Mouse (Mus musculus) left cerebral cortex, postnatal 36 days (tissue): ENCODE results near the gene Llgl1. TPM values are rescaled to one million over a fixed set of nuclear protein-coding genes. Genes with fewer than 3 reads are reported as not detected.

Experiments used
- DNase-seq, 2 experiments: peaks; one replicate each; pipeline ENCODE4 v3.0.0; 2021 to 2022; ENCODE audit warnings: low spot score in 2 of 2, mixed read lengths in 1 of 2
- intact Hi-C: fragments of 180-260 bp; cut with DNase I; formaldehyde crosslinking; loops from one replicate; pipeline ENCODE4 v1.15.1; 2025
- total RNA-seq, 2 experiments: library from RNA; stranded (reverse); gene quantifications; 2 replicates each; pipeline ENCODE4 v1.2.3; 2021

Gene Llgl1
- total RNA-seq, 2 experiments from 2014 or later = 37.9 to 41.0 TPM

DNA sequence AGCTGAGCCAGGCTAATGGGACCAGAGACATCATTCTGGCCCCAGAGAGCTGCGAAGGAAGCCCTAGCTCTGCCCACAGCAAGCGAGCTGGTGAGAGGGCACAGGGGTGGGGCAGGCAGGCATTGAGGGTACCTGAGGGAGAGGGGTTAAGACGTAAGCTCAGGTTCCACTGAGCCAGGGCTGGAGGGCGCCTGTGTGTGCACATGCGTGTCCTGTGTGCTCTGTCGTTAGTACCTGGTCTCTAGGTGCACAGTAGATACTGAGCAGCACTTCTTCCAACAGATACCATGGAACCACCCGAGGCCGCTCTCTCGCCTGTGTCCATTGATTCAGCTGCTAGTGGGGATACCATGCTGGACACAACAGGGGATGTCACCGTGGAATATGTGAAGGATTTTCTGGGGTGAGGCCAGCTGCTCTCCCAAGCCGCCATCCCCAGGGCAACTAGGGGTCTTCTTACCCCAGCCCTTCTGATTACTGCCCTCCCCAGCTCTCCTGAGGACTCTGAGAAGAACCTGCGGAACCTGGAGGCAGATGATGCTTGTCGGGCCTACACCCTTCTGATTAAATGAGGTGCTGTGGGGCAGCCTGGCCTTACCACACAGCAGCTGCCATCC, 13.2 kb downstream of the Llgl1 start:
- intact Hi-C loops = no loop called here
- peak in 1 of 2 experiments; percentile 7 for DNase-seq

DNA sequence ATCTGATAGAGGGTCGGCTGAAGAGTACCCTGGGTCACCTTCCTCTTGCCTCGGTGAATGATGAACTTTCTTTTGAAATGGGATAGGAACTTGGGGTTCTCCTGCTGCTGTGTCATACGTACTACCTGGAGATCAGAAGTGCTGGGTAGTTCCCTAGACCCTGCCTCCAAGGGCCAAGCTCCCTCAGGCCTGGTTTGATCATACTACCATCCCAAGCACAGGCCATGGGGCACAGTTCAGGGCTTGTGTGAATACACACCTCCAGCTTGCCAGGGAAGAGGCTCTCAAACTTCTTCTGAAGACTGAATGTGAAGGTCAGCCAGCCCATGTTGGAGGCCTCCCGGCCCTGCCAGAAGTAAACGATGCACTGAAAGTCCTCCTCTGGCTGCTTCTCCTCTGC, 16.3 kb downstream of the Llgl1 start:
- DNase-seq = no peak
- intact Hi-C loops = no loop called here

DNA sequence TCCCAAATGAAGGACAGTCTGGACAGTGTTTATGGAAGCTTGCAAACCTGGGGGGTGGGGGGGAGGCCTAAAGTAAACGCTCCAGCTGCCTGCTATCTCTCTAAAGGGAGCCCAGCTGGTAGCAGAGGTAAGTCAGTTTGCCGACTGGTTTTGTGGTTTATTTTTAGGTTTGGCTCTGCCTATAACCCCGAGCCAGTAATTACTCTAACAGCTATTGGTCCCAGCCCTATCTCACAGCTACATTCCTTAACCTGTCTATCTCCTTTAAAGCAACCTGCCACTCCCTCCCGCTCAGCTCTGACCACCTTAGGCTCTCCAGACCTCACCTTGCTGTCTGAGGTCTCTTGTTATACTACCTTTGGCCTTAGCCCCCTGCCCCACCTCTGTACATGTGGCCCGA, 19.7 kb downstream of the Llgl1 start:
- DNase-seq = no peak
- intact Hi-C loops = no loop called here

DNA sequence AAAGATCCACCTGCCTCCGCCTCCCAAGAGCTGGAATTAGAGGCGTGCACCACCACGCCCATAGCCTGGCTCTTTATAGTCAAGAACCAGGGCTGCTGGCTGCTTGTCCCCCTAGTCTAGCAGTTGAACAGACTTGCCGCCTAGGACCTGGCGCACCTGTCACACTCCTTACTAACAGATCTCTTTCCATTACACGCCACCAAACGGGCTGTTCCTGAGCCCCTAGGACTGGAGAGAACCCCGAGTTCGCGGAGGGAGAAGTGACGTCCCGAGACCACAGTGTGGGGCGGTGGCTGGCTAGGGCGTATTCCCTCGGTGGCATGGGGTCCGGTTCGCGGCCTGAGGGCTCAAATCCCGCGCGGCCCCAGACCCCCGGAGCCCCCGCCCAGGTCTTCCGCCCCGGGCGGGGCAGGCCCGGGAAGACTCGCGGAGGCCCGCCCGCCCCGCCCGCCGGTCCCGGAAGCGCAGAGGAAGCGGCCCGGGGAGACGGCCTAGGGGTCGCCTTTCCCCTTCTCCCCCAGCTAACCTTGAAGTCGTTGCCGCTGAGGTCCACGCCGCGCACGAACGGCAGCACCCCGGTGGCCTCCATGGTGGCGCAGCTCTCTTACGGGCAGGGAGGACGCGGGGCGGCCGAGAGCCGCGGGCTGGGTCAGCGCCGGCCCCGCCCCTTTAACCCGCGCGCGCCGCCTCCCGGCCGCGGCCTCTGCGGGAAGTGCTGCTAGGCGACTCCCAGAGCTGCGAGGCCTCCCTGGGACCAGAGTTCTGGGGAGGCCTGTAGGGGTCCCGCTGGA, 27.3 kb downstream of the Llgl1 start, which contains the start of gene Flii:
TSS of gene Flii (minus strand) at position 663 of the 791 bp plus-strand sequence.
- peak; percentile 73 to 78 for DNase-seq
- intact Hi-C loops = loop anchor here (2.0 kb wide), 1 partner anchor 28 kb away; the partner anchor contains the start of gene Llgl1

DNA sequence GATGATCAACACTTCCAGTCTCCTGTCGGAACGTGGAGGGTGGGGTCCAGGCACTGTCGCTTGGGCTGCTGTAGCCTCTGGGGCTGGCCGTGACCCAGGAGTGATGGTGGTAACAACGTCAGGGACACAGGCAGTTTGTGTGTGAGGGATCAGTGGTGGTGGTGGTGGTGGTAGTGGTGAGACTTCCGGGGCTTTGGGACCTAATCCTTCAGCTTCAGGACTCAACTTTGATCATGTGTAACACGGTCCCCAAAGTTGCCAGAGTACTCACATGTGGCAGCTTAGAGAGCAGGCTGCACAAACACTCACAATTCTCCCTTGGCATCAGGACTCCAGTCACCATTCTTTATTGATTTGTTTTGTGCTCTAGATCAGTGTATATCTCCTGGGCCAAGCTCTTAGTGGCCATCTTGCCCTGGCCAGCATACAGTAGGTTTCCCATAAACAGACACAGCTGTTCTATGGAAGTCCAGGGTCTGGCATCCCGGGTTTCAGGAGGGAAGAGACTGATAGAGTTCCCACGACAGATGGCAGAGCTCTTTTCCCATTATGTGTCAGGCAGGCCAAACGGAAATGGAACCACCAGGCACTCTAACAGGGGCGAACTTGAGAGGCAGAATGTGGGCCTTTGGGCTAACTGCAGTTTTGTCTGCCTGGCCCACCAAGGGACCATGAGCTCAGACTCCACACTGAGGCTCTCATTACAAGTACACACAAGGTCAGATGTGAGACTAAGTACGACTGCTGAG, 28.0 kb downstream of the Llgl1 start:
- intact Hi-C loops = loop anchor here (2.0 kb wide), 1 partner anchor 29 kb away; the partner anchor contains the start of gene Llgl1
- DNase-seq = no peak

DNA sequence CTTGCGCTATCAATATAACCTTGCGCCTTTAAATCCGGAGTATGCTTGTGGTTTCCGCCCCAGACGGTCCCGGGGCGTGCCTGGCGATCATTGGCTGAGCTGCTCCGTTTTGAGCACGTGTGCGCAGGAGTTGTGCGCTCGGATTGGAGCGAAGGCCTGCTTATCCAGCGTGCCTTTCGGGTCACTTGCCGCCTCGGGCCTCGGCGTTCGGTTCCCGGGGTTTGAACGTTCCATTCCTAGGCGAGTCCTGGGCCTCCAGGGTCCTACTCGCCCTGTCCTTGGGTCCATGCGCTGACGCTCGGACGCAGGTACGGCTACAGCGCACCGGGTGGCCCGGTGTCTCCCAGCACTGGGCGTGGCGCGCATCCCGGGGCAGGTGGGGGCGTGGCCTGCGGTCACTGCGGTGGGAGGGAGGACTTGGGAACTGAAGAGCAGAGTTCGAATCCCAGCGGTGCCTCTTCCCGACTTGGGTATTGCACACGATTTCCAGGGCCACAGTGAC, 28.8 kb downstream of the Llgl1 start, which contains the start of gene Mief2:
TSS of gene Mief2 (plus strand) at position 139 of the 502 bp plus-strand sequence.
- peak; percentile 94 to 95 for DNase-seq
- intact Hi-C loops = no loop called here

DNA sequence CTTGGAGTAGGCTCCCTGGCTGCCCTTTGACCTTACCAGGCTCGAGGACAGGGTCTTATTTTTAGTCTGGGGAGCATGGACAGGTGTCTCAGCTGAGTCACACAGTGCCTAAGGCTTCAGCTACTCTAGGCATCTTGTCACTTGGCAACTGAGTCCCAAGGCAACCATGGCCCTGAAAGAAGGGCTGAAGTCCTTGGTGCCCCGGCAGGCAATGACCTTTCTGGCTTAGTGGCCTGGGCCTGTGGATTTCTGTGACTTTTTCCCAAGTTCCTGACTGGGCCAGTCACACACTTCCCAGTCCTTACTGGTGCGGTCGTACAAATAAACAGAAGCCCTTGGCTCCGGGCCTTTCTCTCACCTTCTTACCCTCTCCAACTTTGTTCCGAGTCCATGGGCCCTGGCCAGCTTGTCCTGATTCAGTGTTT, 29.7 kb downstream of the Llgl1 start:
- no peak for DNase-seq
- intact Hi-C loops = no loop called here

DNA sequence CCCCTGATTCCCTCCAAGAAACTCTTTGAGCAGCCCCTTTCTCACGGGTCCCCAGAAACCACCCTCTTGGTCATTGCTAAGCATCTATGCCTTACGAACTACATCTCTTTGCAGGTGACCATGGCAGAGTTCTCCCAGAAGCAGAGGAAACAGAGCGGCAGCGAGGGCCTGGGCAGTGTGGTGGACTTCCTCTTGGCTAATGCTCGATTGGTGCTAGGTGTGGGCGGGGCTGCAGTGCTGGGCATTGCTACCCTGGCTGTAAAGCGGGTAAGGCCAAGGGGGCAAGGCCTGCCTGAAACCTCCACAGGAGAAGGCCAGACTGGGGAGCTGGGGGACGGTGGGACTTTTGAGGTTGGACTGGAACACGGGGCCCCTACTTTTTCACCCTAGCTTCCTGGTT, 30.6 kb downstream of the Llgl1 start:
- intact Hi-C loops = no loop called here

DNA sequence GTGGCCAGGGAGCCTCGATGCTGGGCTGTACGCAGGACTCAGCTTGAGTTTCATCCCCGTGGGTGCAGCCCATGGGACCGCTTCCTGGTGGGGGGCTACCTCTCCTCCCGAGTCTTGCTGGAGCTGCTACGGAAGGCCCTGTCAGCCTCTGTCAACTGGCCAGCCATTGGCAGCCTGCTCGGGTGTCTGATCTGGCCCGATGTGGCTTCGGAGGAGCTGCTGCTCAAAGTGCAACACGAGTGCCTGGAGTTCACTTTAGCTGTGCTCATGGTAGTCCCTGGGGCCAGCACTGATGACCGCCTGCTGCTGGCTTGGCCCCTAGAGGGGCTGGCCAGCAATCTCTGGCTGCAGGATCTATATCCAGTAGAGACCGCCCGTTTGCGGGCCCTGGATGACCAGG, 31.7 kb downstream of the Llgl1 start:
- no peak for DNase-seq
- intact Hi-C loops = no loop called here

More for the DNA sequence above, 30.6 kb downstream of the Llgl1 start:
- DNase-seq = no peak

DNA sequence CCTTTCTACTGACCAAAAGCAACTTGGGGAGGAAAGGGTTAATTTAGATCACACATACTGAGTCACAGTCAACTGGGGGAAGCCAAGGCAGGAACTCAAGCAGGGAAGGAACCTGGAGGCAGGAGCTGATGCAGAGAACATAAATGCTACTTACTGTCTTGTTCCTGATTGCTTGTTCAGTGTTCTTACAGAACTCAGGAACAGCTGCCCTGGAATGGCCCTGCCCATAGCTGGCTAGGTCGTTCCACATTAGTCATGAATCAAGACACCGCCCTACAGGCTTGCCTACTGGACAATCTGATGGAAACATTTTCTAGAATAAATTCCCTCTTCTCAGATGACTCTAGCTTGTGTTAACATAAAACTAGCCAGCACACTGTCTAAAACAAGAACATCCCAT, 34.7 kb downstream of the Llgl1 start:
- intact Hi-C loops = no loop called here
- no peak for DNase-seq

DNA sequence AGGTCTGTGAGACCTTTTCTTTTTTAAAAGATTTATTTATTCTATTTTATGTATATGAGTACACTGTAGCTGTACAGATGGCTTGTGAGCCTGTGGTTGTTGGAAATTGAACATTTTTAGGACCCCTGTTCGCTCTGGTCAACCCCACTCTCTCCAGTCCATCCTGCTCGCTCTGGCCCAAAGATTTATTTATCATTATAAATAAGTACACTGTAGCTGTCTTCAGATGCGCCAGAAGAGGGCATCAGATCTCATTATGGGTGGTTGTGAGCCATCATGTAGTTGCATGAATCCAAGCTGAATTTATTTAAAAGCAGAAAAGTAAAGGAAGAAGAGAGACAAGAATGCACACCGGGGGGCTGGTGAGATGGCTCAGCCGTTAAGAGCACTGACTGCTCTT, 35.7 kb downstream of the Llgl1 start:
- DNase-seq = no peak
- intact Hi-C loops = no loop called here

DNA sequence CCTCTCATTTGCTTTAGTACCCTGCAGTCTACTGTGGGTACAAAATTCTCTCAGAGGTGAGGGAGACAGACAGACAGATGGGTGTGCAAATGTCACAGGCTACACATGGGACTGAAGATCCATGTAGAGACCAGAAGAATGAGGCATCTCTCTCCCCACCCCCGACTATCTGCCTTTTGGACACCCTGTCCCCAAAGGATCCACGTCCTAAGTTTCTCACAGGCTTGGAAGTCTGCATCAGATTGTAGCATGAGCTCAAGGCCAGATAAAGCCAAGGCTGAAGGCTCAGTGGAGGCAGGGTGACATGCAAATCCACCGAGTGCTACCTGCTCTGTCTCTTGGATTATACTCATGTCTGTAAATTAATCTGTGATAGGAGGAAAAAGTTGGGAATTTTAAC, 37.0 kb downstream of the Llgl1 start:
- no peak for DNase-seq
- intact Hi-C loops = no loop called here

DNA sequence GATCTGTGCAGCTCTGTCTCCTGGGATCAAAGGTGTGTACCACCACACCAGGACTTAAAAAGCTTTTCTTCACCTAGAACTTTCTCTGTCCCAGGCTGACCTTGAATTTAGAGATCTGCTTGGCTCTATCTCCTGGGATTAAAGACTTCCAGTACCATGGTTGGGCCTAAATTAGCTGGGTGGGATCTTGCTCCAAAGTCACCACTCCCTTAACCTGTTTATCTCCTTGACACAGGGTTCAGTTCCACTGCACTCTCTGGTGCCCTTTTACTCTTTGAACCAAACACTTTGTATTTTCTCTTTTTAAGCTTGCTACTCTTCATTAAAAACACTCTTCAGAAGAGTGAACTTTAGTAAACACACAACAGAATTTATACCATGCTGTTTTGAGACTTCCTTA, 37.9 kb downstream of the Llgl1 start:
- no peak for DNase-seq

DNA sequence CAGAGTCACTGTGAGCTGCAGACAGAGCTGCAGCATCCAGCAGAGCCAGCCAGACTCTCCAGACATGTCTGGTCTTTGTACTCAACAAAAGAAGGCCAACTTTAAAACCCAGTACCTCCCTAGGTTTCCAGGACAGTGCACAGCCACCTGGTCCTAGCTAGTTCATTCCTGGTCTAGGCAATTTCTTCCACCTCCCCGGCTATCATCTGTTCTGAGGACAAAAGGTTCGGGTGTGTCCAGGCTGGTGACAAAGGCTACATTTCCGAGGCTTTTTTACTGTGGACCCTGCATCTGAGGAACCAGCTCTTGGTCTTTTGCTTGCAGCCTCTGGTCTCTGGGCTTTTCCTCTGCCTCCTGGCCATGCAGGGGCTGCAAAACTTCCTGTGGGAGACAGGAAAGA, 40.8 kb downstream of the Llgl1 start:
- intact Hi-C loops = no loop called here
- DNase-seq = no peak

More for the DNA sequence above, 37.9 kb downstream of the Llgl1 start:
- intact Hi-C loops = no loop called here

DNA sequence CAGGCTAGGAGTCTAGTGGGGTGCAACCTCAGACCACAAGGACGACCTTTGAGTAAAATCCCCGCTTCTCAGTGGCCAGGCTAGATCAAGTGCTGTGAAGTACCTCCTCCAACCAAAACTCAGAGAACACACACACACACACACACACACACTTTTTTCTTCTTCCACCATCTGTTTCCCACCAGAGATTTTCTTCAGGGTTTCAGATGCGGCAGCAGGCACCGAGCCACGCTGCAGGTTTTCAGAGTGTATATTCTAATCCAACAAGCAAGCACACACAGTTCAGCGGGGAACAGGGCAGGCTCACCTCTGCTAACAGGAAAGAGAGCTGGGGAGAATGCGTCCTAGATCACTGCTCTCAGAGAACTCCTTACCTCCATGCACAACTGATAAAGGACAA, 56.0 kb downstream of the Llgl1 start:
- DNase-seq = peak in 1 of 2 experiments; percentile 16
- intact Hi-C loops = no loop called here

DNA sequence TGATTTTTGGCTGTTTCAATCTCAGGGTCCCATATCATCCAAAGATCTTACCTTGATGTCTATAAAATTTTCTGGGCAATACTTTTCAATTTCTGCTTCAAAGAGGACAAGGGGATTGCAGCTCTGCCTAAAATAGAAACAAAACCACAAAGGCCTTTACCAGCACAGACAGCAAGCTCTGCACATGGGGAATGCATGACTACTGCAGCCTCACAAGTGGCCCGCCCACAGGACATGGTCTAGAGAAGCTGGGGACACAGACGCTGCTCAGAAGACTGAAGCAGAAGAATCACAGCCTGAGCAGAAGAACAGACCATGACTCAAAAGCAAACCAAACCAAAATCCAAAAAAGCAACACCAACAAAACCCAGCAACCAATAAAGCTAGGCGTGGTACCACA, 62.2 kb downstream of the Llgl1 start:
- DNase-seq = no peak
- intact Hi-C loops = no loop called here
